Mouse (Mus musculus): ENCODE results near the gene Ggct. TPM values are rescaled to one million over a fixed set of nuclear protein-coding genes. Genes with fewer than 3 reads are reported as not detected.

Gene Ggct
- 10 to 100 TPM in 1 of 2 experiments, 1 to 10 TPM in 1; 9.6 to 11.0 TPM for total RNA-seq (2021)
- long read RNA-seq, experiment 1, partial matches to known transcripts = 0 of 4 reads
- long read RNA-seq, experiment 1, other reads (novel, unspliced or antisense) = 1 of 4 reads
- long read RNA-seq, experiment 2, transcript Ggct-202 (4 exons, 3,960 nt) = major isoform, 5 of 11 reads
- long read RNA-seq, experiment 2, partial matches to known transcripts = 3 of 11 reads
- long read RNA-seq, experiment 2, other reads (novel, unspliced or antisense) = 1 of 11 reads

DNA sequence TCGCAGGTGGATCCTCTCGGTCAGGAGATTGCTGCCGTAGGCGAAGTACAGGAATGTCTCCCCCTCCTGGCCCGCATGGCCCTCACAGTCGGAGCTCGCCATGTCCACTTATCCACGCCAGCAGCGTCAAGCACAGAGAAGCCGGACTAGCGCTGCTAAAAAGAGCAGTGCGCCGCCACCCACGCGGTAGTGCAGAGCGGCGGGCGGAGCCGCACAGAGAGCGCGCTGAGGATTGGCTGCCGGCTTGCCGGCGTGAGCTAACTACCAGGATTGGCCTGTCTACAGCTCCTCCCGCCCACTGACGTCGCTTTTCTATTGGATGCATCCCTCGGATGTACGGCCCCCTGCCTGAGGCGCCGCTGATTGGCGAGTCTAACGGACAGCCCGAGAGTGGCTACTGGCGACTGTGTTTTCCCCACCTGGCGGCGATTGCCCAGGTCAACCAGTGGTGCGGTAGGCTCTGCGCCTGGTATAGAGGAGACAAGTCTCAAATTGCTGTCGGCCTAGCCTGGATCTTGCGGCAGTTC is at the start of gene Ggct:
TSS of gene Ggct (minus strand) at position 217 of the 527 bp plus-strand sequence.
- peak; percentile 74 for TF ChIP-seq CTCF (IDR thresholded peaks at IDR 0.05)
- peak within 1 kb of the TSS; percentile 80 for H3K4me3 ChIP-seq
- intact Hi-C loops (cut with DNase I) = loop anchor here (1.0 to 10.0 kb wide), 4 partner anchors 20 to 288 kb away; partner anchors contain the start of genes Nod1 and Znrf2
- H3K27ac ChIP-seq = peak within 1 kb of the TSS; percentile 92
- peak; percentile 98 for DNase-seq

DNA sequence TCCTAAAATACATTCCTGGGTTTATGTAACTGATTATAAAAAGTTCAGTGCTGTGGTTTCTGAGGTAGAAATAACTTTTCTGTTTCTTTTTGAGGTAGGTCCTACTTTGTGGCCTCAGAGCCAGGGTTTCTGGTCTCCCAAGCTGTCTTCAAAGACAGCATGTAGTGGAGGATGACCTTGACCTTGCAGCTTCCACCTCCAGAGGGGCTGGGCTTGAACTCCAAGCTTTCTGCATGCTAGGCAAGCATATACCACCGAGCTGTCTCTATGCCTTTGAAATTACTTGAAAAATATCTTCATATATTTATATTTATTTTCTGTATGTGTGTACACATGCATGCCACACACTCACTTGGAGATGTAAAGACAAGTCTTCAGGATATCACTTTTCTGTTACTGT is 47.3 kb upstream of the Ggct start:
- H3K27ac ChIP-seq = no peak overlapping the region
- intact Hi-C loops (cut with DNase I) = no loop called here
- DNase-seq = no peak
- no peak overlapping the region for H3K4me3 ChIP-seq
- no peak for TF ChIP-seq CTCF (IDR thresholded peaks at IDR 0.05)

DNA sequence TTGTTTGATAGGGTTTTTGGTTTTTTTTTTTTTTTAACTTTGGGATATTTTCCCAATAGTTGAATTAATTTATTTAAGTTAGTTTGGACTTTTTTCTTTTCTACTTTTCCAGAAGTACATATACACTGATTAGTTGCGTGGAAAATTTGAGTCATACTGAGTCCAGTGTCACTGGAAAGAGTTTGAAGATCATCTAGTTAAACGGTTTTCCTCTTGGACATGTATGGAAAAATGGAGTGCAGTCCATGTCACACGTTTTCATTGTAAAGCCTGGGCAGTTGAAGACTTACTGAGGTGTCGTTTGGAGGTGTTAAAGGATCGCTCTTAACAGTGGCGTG is 46.7 kb upstream of the Ggct start:
- peak overlapping the region; percentile 99 for H3K4me3 ChIP-seq
- no peak overlapping the region for H3K27ac ChIP-seq
- intact Hi-C loops (cut with DNase I) = loop anchor here (5.0 kb wide), 2 partner anchors 227 to 447 kb away; no protein-coding TSS in a partner anchor
- DNase-seq = no peak
- no peak for TF ChIP-seq CTCF (IDR thresholded peaks at IDR 0.05)

DNA sequence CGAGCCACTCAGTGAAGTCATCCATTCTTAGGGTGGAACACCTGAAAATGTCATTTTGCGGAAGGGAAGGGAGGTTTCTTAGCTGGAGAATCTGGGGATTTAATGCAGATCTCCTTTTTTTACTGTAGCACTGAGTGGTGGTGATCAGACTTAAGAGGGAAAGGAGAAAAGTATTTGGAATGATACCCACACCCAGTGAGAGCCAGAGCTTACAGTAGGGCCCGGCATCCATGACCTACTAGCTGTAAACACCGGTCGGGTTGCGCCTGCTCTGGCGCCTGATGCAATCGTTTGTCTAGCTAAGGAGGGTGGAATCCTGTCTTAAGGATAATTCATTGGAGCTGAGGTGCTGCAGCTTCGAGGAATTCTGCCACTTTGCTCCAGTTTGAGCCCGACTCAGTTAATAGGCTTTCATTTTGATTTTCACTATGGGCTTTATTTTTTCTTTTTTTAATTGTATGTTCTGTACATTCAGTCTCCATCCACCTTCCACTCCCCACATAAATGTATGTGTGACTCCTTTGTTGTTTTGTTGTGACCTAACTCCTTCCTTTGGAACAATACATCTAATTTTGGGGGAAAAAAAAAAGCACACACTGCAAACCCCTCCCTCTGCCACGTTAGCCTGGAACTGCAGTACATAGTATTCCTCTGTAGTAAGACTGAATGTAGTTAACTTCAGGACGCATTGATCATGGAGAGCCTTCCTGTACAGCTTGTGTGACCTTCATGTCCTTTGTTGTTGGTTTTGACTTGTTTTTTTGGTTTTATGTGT is 46.1 kb upstream of the Ggct start:
- Histone ChIP-seq H3K4me3 (peak overlapping the region; percentile 99), H3K27ac (peak overlapping the region; percentile 97)
- TF ChIP-seq CTCF (IDR thresholded peaks at IDR 0.05) = no peak
- DNase-seq = peak; percentile 42
- intact Hi-C loops (cut with DNase I) = loop anchor here (5.0 kb wide), 2 partner anchors 227 to 447 kb away; no protein-coding TSS in a partner anchor

DNA sequence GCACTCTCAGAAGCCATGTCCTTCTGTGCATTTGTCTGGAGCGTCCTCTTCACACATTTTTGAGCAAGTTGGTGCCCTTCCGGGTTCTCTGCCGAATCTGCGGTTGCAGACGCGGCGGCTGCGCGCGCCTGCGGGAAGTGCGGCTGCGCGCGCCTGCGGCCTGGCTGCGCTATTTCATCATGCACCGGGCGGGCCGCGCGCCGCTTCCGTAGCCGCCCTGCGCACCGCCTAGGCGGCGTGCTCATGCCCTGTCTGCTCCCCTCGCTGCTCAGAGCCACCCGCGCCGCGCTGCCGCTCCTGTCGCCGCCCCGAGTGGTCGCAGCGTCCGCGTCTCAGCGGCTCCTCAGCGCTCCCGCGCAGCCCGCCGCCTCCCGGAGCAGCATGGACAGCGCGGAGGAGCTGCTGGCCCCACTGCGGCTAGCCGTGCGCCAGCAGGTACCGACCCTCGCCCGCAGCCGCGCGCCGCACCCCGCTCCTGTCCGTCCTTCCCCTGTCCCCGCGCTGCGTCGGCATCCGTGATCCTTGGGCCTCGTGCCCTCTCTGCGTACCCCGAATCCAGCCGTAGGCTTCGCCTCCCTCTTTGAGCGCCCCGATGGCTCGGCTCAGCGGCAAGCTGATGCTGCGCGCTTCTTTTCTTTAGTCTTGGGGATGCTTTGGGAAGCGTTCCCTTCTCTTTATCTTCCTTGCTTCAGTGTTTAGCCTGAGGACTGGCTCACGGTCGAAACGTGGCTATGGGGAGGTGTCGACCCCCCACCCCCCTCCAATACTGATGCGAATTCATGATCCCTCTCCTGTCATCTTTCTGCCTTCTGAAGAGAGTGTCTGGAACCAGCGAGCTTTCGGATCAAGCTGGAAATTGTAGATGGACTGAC is 45.3 kb upstream of the Ggct start, which contains the start of gene Gars:
TSS of gene Gars (plus strand) at position 209 of the 872 bp plus-strand sequence.
- H3K27ac ChIP-seq = peak within 1 kb of the TSS; percentile 97
- peak; percentile 27 for TF ChIP-seq CTCF (IDR thresholded peaks at IDR 0.05)
- intact Hi-C loops (cut with DNase I) = loop anchor here (5.0 kb wide), 2 partner anchors 226 to 446 kb away; no protein-coding TSS in a partner anchor
- peak within 1 kb of the TSS; percentile 99 for H3K4me3 ChIP-seq
- DNase-seq = peak; percentile 93

DNA sequence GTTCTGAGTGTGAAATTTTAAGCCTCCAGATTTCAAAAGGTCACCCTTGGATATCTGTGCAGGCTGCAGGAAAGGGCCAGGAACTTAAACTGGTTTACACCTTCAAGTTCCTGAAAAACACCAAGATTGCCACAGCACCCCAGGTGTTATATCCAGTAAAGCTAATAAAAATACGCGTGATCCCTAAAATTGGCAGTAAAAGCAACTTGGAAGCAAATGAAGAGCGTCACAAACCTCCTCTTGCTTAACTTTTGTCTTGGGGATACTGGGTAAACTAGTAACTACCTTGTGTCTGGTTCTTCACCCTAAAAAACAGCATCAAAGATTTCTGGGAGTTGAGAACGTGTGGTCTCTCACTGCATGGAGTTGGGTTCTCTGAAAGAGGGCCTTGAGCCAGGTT is 44.0 kb upstream of the Ggct start:
- TF ChIP-seq CTCF (IDR thresholded peaks at IDR 0.05) = no peak
- intact Hi-C loops (cut with DNase I) = loop anchor here (5.0 kb wide), 2 partner anchors 224 to 444 kb away; no protein-coding TSS in a partner anchor
- Histone ChIP-seq H3K27ac (no peak overlapping the region), H3K4me3 (no peak overlapping the region)
- no peak for DNase-seq

DNA sequence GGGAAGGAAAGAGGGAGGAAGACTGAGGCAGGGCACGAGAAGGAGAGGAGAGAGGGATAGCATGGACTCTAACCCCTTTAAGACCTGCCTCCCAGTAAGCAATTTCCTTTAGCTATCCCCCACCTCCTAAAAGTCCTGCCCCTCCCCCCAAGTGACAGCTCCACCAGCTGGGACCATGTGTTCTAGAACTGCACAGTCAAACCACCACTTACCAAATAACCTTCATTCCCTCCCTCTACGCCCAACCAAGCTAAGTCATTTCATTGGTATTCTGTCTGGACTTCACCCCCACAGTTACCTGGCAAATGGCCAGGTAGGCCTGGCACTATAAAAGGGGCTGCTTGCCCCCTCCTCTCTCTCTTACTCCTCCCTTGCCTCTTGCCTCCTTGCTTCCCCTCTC is 34.9 kb upstream of the Ggct start:
- no peak overlapping the region for H3K27ac ChIP-seq
- no peak for TF ChIP-seq CTCF (IDR thresholded peaks at IDR 0.05)
- no peak for DNase-seq
- H3K4me3 ChIP-seq = no peak overlapping the region
- intact Hi-C loops (cut with DNase I) = no loop called here

DNA sequence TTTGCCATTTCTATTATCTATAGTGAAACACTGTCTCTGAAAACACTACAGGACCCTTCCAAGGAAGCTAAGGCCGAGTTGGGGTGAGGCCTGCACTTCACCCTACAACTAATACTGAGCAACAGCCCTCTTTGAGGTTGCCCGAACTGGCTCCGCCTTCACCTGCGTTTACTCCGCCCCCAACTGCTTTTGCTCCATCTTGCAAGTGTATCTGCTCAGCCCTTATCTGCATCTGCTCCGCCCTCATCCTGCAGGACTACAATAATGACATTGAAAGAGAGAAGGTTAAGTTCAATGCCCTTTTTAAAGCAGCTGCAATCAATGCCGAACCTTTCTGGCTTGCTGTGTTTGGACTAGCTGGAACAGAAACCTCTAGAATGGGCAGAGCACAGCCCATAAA is 29.1 kb upstream of the Ggct start:
- intact Hi-C loops (cut with DNase I) = no loop called here
- no peak overlapping the region for H3K4me3 ChIP-seq
- no peak for TF ChIP-seq CTCF (IDR thresholded peaks at IDR 0.05)
- H3K27ac ChIP-seq = no peak overlapping the region
- DNase-seq = no peak

DNA sequence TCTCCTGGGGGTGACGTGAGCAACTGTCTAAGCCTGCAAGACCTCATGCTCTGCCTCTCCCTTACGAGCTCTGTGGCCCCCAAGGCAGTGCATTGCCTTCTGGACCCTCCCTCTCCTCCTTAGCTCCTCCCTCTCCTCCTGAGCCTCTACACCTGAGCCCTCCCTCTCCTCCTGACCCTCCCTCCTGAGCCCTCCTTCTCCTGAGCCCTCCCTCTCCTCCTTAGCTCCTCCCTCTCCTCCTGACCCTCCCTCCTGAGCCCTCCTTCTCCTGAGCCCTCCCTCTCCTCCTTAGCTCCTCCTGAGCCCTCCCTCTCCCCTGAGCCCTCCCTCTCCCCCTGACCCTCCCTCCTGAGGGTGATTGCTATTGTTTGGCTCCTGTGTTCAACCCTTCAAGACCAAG is 25.7 kb upstream of the Ggct start:
- DNase-seq = no peak
- no peak overlapping the region for H3K27ac ChIP-seq
- H3K4me3 ChIP-seq = no peak overlapping the region
- no peak for TF ChIP-seq CTCF (IDR thresholded peaks at IDR 0.05)
- intact Hi-C loops (cut with DNase I) = no loop called here

DNA sequence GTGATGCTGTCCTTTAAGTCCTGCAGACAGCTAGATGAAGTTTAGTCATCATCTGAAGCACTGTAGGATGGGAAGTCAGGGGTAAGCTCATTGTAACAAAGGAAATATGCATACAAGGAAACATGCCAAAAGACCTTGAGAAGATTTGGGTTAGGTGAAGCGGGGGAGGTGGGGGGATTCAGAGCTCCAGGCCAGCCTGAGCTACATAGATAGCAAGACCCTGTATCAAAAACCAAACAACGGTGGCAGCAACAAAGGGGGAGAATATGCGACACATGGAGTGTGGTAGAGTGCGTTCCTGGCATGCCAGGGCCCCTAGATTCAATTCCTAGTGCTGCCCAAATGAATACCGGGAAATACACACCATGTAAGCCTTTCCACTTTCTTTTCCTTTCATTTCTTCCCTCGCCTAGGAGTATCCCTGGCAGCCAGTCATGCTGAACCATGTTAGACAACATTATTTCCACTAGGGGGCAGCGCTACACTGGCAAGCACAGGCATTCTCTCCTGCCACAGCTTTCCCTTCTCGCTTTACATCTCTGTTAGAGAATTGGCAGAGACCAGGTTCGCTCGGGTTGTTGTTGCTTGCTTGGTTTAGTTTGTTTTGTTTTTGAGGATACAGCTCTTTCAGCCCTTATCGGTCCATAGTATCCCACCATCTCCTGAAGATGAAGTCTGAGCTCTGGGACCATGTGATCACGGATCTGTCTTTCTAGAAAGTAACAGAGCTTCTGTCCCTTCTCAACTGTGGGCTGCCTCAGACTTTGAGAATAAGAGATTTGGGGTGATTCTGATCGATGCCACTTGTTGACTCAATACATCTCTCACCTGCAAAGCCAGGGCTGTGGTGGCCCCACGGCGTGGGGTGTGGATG is 24.2 kb upstream of the Ggct start:
- Histone ChIP-seq H3K4me3 (peak overlapping the region; percentile 55), H3K27ac (peak overlapping the region; percentile 31; the same call in 1 of the 2 replicates)
- TF ChIP-seq CTCF (IDR thresholded peaks at IDR 0.05) = peak; percentile 86
- DNase-seq = peak; percentile 62
- intact Hi-C loops (cut with DNase I) = loop anchor here (1.0 kb wide), 2 partner anchors 100 to 150 kb away; no protein-coding TSS in a partner anchor

DNA sequence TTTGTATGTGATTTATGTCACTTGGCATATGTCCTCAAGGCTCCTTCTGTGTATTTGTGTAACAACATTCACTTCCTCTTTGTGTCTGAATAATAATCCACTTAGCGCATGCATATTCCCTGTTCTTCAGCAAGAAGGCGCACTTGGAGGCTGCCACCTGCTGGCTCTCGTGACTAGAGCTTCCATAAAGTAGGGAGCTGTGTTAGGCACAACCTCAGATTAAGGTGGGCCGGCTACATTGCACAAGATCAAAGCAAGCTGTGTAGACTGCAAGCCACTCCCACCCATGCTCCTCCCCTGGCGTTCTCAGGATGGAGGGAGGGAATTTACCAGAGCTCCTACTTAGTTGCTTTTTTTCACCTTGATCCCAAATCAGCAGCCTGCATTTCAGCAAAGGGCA is 23.5 kb upstream of the Ggct start:
- DNase-seq = peak; percentile 48
- Histone ChIP-seq H3K4me3 (peak overlapping the region; percentile 55; the same call in 1 of the 2 replicates), H3K27ac (no peak overlapping the region)
- TF ChIP-seq CTCF (IDR thresholded peaks at IDR 0.05) = peak; percentile 63
- intact Hi-C loops (cut with DNase I) = loop anchor here (1.0 kb wide), 1 partner anchor 99 kb away; no protein-coding TSS in a partner anchor
